Mouse (Mus musculus): Measurements from ENCODE around the gene Ripk3. TPM values are rescaled to one million over a fixed set of nuclear protein-coding genes. Genes with fewer than 3 reads are reported as not detected.

Ripk3 gene
- polyA plus RNA-seq, 1 experiment = 7.5 TPM

GRCm38 (mm10) chr14:55814885-55815284, 26.2 kb upstream of the Ripk3 start:
- Histone ChIP-seq H3K4me1 (ENCODE audit: control insufficient read depth, insufficient read depth, low read length) (no peaks in the 10 kb centered on the region), H3K4me3 (replicated peaks; ENCODE audit: extremely low read depth, low read depth, low read length) (peak overlapping the region; percentile 55)
- TF ChIP-seq POLR2A (IDR thresholded peaks at IDR 0.05; ENCODE audit: borderline replicate concordance, extremely low read depth, low read depth, low read length) = no peak
- TF ChIP-seq CTCF (IDR thresholded peaks at IDR 0.05; ENCODE audit: insufficient read depth, low read length) = no peak
- WGBS = 23% methylated on average over 16 of the region's 16 CpGs
- peak; percentile 66 for DNase-seq

GRCm38 (mm10) chr14:55795380-55796163, 6.9 kb upstream of the Ripk3 start:
- Histone ChIP-seq H3K4me3 (replicated peaks; ENCODE audit: extremely low read depth, low read depth, low read length) (peak overlapping the region; percentile 24), H3K4me1 (ENCODE audit: control insufficient read depth, insufficient read depth, low read length) (no peaks in the 10 kb centered on the region)
- DNase-seq = no peak
- 41% methylated on average over 15 of the region's 15 CpGs for WGBS
- TF ChIP-seq CTCF (IDR thresholded peaks at IDR 0.05; ENCODE audit: insufficient read depth, low read length) = no peak
- peak; percentile 57; the same call in 1 of the 2 replicates for TF ChIP-seq POLR2A (IDR thresholded peaks at IDR 0.05; ENCODE audit: borderline replicate concordance, extremely low read depth, low read depth, low read length)

GRCm38 (mm10) chr14:55793946-55794345, 5.3 kb upstream of the Ripk3 start:
- WGBS = 61% methylated on average over 2 of the region's 2 CpGs
- H3K4me3 ChIP-seq (replicated peaks; ENCODE audit: extremely low read depth, low read depth, low read length) = no peak overlapping the region
- H3K4me1 ChIP-seq (ENCODE audit: control insufficient read depth, insufficient read depth, low read length) = no peaks in the 10 kb centered on the region
- TF ChIP-seq CTCF (IDR thresholded peaks at IDR 0.05; ENCODE audit: insufficient read depth, low read length) (no peak), POLR2A (IDR thresholded peaks at IDR 0.05; ENCODE audit: borderline replicate concordance, extremely low read depth, low read depth, low read length) (no peak)
- no peak for DNase-seq

GRCm38 (mm10) chr14:55793461-55793860, 4.8 kb upstream of the Ripk3 start:
- no peak for DNase-seq
- TF ChIP-seq POLR2A (IDR thresholded peaks at IDR 0.05; ENCODE audit: borderline replicate concordance, extremely low read depth, low read depth, low read length) (no peak), CTCF (IDR thresholded peaks at IDR 0.05; ENCODE audit: insufficient read depth, low read length) (no peak)
- Histone ChIP-seq H3K4me1 (ENCODE audit: control insufficient read depth, insufficient read depth, low read length) (peaks cover 5% of the 10 kb centered on the region), H3K4me3 (replicated peaks; ENCODE audit: extremely low read depth, low read depth, low read length) (no peak overlapping the region)
- 28% methylated on average over 2 of the region's 2 CpGs for WGBS

- Histone ChIP-seq H3K4me3 (replicated peaks; ENCODE audit: extremely low read depth, low read depth, low read length) (no peak overlapping the region), H3K4me1 (ENCODE audit: control insufficient read depth, insufficient read depth, low read length) (peaks cover 9% of the 10 kb centered on the region)
- TF ChIP-seq POLR2A (IDR thresholded peaks at IDR 0.05; ENCODE audit: borderline replicate concordance, extremely low read depth, low read depth, low read length) (no peak), CTCF (IDR thresholded peaks at IDR 0.05; ENCODE audit: insufficient read depth, low read length) (no peak)
- no peak for DNase-seq
- WGBS = 40% methylated on average over 11 of the region's 11 CpGs
Observed at GRCm38 (mm10) chr14:55787731-55788130, 934 bp downstream of the Ripk3 start.

- peak; percentile 3 for DNase-seq
- 43% methylated on average over 6 of the region's 6 CpGs for WGBS
- peak; percentile 45 for TF ChIP-seq CTCF (IDR thresholded peaks at IDR 0.05; ENCODE audit: insufficient read depth, low read length)
- no peak for TF ChIP-seq POLR2A (IDR thresholded peaks at IDR 0.05; ENCODE audit: borderline replicate concordance, extremely low read depth, low read depth, low read length)
Observed at GRCm38 (mm10) chr14:55785195-55785594, 3.5 kb downstream of the Ripk3 start.

GRCm38 (mm10) chr14:55783958-55784235, 4.8 kb downstream of the Ripk3 start, which contains the start of gene Adcy4:
Gene Adcy4 (minus strand): TSS chr14:55784095.
- TF ChIP-seq POLR2A (IDR thresholded peaks at IDR 0.05; ENCODE audit: borderline replicate concordance, extremely low read depth, low read depth, low read length) (peak; percentile 76; the same call in 1 of the 2 replicates), CTCF (IDR thresholded peaks at IDR 0.05; ENCODE audit: insufficient read depth, low read length) (no peak)
- DNase-seq = peak; percentile 31
- WGBS = 24% methylated on average over 13 of the region's 13 CpGs
- Histone ChIP-seq H3K4me1 (ENCODE audit: control insufficient read depth, insufficient read depth, low read length) (peaks cover 19% of the 10 kb centered on the region), H3K4me3 (replicated peaks; ENCODE audit: extremely low read depth, low read depth, low read length) (peak within 1 kb of the TSS; percentile 76)

More at GRCm38 (mm10) chr14:55785195-55785594, 3.5 kb downstream of the Ripk3 start:
- Histone ChIP-seq H3K4me1 (ENCODE audit: control insufficient read depth, insufficient read depth, low read length) (peaks cover 20% of the 10 kb centered on the region), H3K4me3 (replicated peaks; ENCODE audit: extremely low read depth, low read depth, low read length) (no peak overlapping the region)

GRCm38 (mm10) chr14:55783171-55783957, 5.3 kb downstream of the Ripk3 start:
- DNase-seq = peak; percentile 35

GRCm38 (mm10) chr14:55782361-55782960, 6.2 kb downstream of the Ripk3 start:
- peaks cover 16% of the 10 kb centered on the region for H3K4me1 ChIP-seq (ENCODE audit: control insufficient read depth, insufficient read depth, low read length)
- WGBS = 44% methylated on average over 9 of the region's 9 CpGs
- TF ChIP-seq CTCF (IDR thresholded peaks at IDR 0.05; ENCODE audit: insufficient read depth, low read length) (no peak), POLR2A (IDR thresholded peaks at IDR 0.05; ENCODE audit: borderline replicate concordance, extremely low read depth, low read depth, low read length) (no peak)
- DNase-seq = peak; percentile 5
- peak overlapping the region; percentile 61 for H3K4me3 ChIP-seq (replicated peaks; ENCODE audit: extremely low read depth, low read depth, low read length)

More at GRCm38 (mm10) chr14:55783171-55783957, 5.3 kb downstream of the Ripk3 start:
- 9% methylated on average over 31 of the region's 31 CpGs for WGBS
- Histone ChIP-seq H3K4me3 (replicated peaks; ENCODE audit: extremely low read depth, low read depth, low read length) (peak overlapping the region; percentile 76), H3K4me1 (ENCODE audit: control insufficient read depth, insufficient read depth, low read length) (peaks cover 14% of the 10 kb centered on the region)
- TF ChIP-seq CTCF (IDR thresholded peaks at IDR 0.05; ENCODE audit: insufficient read depth, low read length) (no peak), POLR2A (IDR thresholded peaks at IDR 0.05; ENCODE audit: borderline replicate concordance, extremely low read depth, low read depth, low read length) (peak; percentile 37)

Data from lung, adult 2 months (tissue).